Mouse (Mus musculus): ENCODE measurements around the gene Kctd13.

Kctd13 gene

DNA sequence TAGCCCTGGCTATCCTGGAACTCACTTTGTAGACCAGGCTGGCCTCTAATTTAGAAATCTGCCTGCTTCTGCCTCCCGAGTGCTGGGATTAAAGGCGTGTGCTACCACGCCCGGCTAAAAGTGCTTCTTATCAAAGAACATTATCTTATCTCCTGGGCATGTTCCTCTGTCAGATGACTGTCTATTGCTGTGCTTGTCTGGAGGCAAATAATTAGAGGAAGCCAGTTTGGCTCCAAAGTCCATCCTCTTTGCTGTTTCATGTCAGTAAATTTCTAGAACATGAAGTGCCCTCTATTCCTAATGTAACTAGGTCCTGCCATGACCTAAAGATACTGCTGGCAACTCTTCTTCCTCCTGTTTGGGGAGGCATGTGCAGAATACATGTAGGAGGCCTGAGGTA lies 53.4 kb downstream of the Kctd13 start:
- DNase-seq (ENCODE audit: low spot score), result no peak

- DNase-seq (ENCODE audit: low spot score), result no peak
These were observed 54.4 kb downstream of the Kctd13 start for GRCm38 (mm10) chr7:126983113-126983512.

GRCm38 (mm10) chr7:126984667-126985444 lies 56.2 kb downstream of the Kctd13 start:
- no peak for DNase-seq (ENCODE audit: low spot score)

DNA sequence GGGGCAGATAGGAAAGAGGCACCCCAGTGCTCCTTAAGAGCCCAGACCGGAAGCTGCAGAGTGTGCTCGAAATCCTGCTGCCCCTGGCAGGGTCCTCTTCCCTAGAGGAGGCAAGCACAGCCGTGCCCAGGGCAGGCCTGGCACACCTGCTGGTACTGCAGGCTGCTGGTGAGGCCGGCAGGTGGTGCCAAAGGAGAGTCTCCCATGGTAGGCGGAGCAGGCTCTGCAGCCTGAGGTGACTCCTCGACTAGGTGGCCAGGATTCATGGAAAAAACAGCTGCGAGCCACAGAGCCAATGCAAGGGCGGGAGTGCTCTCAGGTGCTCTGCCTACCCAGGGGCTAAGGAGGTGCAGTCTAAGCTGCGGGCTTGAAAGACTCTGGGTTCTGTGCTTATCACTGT lies 57.6 kb downstream of the Kctd13 start:
- DNase-seq (ENCODE audit: low spot score), result no peak

DNA sequence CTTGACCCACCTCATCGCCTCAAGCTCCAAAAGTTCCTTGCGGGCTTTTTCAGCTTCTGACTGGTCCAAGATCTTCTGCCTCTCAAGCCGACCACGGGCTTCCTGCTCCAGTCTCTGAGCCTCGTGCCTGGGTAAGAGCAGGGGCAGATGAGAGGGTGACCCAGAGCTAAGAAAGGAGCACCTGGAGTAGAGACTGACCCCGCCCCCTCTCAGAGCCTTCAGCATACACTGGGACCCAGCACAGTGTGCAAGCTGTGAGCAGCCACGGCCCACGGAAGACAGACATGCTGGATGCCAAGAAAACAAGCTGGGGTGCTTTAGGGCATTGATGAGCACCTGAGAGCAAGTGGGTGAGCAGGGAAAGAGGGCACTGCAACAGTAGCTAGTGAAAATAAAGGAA lies 60.1 kb downstream of the Kctd13 start:
- no peak for DNase-seq (ENCODE audit: low spot score)

All from layer of hippocampus, adult 9-10 months (tissue).